Mouse (Mus musculus): ENCODE measurements around the gene Zdhhc1.

DNA sequence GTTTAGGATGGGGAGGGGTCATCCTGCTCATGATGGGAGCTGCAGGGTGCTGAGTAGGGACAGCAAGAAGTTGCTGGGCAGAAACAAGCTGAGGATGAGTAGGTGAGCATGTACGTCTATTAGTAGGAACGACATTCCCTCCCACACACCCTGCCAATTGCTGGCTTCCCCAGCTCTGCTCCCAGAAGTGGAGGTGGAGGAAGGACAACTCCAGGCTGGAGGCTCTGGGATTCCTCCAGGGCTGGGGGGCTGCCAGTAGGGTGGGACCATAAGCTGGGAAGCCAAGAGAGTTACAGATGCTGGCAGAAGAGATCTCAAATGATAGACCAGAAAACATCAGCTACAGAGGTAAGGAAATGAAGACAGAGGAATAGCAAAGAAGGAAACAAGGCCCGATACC, 39.8 kb upstream of the Zdhhc1 start:
- TF ChIP-seq CTCF (IDR thresholded peaks at IDR 0.05; ENCODE audit: insufficient read depth, low read depth, low read length), result no peak
- TF ChIP-seq POLR2A (IDR thresholded peaks at IDR 0.05; ENCODE audit: insufficient read depth, low read depth, low read length), result no peak

Data from olfactory bulb, adult 2 months (tissue).